Mouse (Mus musculus) R1 (cell line): Measurements from ENCODE around the gene Olfml2a.
A peak's percentile ranks its signal among the peaks of the same experiment; 100 is the strongest.

Experiments
- DNase-seq: peaks from one replicate; pipeline ENCODE4 v3.0.0-alpha.2; 2018; ENCODE audit warnings: low read depth, low spot score

The Olfml2a gene

DNA sequence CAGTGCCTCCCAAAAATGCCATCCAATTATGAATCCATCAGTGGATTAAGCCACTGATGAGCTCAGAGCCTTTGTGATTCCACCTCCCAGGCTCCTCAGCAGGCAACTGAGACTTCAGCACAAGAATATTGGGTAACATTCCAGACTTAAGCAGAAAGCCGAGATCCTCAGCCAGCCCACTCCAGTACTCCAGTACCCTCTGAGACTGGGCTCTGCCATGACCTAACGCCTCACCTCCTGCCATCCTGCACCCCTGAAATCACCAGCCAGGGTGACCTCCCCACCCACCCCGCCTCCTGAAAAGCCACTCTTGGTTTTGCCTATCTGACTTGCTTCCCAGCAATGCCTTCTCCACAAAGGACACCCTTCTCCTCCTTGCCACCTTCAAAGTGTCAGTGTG, 5.6 kb downstream of the Olfml2a start:
- no peak for DNase-seq

DNA sequence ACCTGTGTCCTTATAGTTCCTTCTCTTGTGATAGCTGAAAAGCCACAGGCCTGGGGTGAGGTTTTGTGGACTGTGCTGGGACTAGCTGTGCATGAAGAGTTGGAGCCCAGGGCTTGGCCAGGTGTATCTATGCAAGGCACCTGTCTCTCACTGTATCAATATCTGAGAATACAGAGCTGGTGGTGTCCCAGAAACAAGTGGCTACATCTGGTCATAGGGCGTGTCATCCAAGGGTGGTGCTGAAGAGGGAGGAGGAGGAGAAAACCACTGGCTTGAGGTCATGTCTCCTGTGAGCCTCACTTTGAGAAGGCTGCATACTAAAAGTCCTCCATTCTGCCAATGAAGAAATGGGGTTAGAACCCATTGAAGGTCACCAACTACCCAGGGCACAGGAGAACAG, 6.2 kb downstream of the Olfml2a start:
- DNase-seq = no peak

DNA sequence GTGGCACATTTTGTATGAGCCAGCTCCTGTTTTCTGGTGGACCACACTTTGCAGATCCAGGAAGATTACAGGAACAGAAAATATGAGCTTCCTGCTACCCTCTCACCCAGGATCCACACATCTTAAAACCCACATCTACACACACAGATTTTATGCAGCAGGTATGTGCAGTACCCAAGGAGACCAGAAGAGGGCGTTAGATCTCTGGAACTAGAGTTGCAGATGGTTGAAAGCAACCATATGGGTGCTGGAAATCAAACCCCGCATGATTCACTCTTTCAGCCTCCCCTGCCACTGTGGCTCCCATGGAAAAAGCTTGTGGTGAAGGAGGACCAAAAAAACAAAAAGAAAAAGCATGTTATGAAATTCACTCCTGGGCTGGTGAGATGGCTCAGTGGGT, 7.3 kb downstream of the Olfml2a start:
- peak; percentile 69 for DNase-seq

DNA sequence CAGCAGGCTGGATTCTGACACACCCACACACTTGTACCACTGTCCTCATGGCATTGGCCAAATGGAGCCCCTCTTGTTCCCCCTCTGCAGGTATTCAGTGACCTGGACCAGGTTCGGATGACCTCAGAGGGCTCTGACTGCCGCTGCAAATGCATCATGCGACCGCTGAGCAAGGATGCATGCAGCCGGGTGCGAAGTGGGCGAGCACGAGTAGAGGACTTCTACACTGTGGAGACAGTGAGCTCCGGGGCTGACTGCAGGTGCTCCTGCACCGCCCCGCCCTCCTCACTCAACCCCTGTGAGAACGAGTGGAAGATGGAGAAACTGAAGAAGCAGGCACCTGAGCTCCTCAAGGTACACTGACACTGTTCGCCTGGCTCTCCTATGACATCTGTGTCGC, 9.6 kb downstream of the Olfml2a start:
- no peak for DNase-seq

DNA sequence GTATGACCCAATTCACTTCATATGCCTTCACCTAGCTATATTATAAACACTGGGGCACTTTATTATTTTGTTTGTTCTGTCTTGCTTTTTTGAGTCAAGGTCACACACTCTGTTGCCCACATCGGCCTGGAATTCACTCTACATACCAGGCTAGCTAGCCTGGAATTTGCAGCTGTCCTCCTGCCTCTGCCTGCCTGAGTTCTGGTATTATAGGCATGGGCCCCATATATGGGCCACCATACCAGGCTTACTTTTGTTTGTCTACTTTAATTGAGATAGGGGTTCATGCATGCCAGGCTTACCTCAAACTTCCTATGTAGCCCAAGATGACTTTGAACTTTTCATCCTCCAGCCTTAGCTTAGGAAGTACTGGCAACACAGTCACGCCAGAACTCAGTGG, 10.1 kb downstream of the Olfml2a start:
- no peak for DNase-seq

DNA sequence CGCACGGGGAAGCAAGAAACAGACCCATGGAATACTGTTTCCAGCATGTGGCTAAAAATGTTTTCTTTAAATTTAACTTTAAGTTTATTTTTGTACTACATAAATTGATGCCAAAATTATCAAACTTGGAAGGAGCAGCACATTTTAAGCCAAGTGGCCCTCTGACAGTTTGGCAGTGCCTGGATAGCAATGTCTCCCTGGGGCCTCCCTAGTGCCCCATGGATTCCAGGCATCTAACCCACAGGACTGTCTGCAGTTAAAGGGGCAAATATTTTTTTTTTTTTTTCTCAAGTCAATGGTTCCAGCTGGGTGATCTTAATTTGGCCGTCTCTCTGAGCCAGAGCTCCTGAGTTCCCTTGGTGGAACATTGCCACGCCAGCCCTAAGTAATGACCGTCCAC, 11.4 kb downstream of the Olfml2a start:
- no peak for DNase-seq

DNA sequence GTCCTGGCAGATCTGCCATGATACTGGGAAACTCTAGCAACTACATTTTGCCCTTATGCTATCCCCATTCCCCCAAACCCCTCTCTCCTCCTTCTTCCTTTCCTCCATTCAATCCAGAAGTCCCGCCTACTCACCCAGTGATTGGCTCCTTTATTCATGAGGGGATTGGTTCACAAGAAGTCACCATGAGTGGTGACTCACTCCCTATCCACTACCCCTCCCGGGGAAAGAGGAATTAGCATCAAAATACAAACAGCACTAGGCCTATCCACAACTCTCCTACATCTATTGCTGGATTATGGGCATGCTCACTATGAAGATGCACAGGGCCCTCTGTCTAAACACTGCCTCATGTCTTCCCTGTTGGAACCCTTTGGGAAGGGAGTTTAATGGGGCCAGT, 12.2 kb downstream of the Olfml2a start:
- DNase-seq = peak; percentile 88

DNA sequence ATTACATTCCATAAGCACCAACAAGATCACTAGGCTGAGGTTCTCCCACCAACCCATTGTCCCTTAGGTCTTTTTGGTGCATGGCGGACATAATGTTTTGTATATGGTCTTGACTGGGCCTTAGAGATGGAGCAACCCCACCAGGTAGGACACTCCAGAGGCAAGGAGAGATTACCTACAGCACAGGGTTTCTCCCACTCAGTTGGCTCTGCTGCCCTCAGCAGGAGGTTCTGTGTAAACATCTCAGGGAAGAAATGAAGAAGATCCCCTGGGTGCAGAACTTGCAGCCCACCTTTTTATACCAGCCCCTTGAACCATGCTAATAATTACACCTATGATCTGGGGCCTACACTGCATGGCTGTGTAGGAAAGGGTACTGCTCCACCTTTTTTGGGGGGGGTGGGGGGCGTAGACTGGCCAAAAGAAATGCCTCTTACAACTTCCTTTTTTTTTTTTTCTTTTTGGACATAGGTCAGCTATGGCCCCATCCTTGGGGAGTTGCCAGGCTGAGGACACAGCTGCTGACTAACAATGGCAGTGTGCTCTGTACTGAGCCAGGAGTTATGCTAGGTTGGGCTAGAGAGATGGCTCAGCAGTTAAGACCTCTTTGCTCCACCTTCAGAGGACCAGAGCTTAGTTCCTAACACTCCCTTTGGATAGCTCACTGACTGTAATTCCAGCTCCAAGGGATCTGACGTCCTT, 12.8 kb downstream of the Olfml2a start:
- DNase-seq = no peak

DNA sequence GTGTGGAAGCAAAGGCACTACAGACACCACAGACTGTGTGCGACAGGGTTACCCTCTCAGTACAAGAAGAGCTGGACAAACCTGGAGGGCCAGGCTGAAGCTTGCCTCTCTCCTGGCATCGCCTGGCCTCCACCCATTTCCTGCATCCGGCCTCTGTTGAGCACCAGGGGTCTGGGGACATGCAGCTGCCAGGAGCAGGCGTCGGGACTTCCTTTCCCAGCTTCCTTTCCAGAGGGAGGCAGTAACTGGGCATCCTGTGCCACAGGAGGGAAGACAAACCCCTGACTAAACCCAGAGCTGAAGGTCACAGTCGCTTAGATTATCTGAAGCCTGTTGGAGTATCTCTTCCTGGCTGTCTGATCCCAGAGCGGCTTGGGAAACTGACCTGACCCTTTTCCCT, 15.8 kb downstream of the Olfml2a start:
- no peak for DNase-seq

DNA sequence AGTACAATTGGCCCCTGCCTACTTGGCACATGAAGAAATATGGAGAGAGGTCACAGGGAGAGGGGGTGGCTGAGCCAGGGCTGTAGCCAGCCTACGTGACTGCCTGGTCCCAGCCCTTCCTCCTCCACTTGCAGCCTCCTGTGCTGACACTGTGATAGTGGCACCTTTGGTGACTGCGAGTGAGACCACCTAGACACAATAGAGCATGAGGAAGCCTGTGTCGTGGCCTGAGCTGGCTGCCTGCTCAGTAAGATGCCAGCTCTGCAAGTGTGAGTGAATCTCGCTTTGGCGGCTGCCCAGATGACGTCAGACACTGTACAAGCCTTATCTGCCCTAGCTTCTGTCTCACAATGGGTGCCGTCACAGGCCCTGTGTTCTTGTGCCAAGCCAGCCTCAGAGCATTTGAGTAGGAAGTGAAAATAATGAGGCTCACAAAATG, 18.5 kb downstream of the Olfml2a start:
- DNase-seq = no peak

DNA sequence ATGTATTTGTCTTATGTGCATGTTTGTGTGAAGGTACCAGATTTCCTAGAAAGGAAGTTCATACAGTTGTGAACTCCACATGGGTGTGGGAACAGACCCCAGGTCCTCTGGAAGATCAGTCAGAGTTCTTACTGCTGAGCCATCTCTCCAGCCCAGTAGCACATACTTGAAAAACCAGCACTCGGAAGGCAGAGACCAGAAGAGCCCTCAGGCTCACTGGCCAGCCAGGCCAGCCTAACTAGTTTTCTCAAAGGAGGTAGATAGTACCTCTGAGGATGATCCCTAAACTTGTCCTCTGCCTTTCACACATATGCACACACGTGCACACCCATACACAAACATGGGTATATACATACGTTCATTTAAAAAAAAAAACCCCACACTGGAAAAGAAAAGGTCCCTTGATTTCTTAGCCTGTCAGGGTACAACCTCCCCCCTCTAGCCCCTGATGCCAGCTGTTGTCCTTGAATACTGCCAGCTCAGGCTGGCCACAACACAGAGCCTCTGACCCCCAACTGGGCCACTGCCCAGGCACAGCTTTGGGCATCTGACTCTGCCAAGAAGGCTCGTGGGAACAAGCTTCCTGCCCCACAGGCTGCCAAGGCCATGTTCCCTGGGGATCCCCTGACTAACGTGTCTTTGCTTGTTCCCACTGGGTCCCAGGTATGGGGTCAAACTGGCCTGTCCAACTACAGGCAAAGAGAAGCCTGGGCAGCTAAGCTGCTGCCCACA, 21.5 kb downstream of the Olfml2a start:
- no peak for DNase-seq

DNA sequence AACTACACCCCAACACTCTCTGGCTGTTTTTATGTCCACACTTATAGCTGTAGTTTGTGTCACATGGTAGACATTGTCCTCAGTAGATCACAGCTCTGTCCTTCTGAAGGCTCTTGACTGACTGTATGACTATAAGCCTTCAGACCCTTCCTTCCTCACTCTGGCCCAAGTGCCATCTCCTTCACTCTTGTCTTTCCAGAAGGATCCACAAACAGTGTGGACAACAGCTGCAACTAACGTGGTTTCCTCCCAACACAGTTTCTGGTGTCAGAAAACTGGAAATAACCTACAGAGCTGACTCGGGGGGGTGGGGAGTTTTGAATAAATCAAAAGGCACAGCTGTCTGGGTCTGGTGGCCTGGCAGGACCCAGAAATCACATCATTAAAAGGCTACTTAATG, 24.3 kb downstream of the Olfml2a start:
- DNase-seq = no peak

DNA sequence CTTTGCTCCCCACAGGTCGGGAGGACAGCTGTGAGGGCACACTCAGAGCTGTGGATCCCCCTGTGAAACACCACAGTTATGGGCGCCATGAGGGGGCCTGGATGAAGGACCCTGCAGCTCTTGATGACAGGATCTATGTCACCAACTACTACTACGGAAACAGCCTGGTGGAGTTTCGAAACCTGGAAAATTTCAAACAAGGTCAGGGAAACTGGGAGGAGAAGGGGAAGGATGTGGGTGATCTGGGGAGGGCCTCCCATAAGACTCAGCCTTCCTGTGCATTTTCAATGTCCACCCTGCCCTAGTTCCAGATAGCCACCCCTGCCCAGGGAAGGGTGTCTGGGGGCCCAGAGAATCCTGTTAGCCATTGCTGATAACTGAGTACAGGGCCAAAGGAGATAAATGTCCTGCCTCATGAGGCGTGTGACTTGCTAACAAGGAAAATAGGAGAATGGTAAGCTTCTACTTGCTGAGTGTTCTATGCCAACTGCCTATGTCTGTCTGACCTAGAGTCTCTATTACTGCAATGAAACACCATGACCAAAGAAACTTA, 26.0 kb downstream of the Olfml2a start:
- no peak for DNase-seq

DNA sequence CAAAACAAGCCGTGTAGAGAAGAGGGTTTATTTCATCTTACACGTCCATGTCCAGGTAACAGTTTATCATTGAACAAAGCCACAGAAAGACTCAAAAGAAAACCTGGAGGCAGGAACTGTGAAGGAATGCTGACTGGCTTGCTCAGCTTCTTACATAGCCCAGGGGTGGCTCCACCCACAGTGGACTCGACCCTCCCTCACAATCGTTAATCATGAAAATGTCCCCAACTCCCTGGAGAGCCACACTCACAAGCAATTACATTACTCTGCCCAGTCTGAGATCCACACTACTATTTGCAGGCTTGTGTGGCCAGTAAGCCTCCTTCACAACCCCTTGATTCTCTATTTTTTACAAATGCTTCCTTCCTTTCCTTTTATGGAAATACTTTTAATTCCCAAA, 32.4 kb downstream of the Olfml2a start:
- DNase-seq = peak; percentile 41

DNA sequence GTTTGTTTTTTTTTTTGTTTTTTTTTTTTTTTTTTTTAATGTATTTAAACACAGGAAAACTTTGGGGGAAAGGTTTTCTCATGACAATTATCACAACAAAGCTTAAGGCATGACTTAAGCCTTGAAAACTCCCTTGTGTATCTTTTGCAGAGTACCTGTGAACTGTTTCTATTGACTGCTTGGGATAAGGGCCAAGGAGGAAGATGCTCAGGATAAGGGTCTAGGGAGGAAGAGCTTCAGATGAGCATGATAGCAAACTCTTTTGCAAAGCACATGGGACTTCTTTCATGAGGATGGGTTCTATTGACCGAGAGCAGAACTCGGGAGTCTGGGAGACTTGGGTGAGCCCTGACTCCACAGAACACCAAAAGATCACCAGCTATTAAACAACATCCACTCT, 37.9 kb downstream of the Olfml2a start:
- no peak for DNase-seq

DNA sequence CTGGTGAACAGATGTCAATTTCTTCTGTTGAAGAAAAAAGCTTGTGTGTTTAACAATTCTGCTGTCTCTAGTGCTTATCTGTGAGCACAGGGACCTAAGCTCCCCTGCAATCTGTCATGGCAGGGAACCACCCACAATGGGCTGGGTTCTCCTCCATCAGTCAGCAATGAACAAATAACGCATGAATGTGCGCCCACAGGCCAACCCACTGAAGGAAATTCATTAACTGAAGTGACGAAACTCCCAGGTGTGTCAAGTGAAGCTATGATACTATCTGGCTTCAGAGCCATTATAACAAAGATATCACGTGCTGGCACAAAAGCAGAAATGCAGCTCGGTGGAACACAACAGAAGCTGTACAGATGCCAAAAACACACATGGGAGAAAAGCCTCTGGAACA, 38.3 kb downstream of the Olfml2a start:
- DNase-seq = no peak

DNA sequence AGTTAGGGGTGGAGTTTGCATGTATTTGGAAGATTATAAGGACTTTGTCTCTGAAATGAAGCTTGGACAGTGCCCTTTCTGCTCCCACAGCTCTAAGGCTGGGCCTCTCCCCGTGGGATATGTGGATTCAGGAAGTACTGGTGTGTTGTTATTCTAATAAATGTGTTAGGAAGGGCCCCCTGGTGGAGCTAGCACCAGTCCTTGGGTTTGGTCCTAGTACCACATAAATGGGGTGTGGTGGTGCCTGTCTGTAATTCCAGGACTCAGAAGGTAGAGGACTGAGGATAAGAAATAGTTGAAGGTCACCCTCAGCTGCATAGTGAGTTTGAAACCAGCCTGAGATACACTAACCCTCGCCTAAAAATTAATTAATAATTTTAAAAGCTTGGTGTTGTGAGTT, 41.4 kb downstream of the Olfml2a start:
- DNase-seq = peak; percentile 55

DNA sequence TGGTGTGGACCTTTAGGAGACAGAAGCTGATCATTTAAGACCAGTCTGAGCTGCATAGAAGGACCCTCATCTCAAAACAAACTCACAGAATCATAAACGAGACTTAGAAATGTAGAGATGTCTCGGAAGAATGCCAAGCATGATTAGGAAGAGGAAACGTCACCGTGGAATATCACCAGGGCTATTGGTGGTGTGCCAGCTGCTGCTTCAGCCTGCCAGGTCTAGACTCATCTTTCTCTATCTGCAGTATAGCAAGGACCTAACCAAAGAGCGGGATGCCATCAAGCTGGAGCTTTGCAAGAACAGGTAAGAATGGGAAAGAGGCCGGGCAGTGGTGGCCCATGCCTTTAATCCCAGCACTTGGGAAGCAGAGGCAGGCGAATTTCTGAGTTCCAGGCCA, 41.9 kb downstream of the Olfml2a start:
- DNase-seq = no peak

DNA sequence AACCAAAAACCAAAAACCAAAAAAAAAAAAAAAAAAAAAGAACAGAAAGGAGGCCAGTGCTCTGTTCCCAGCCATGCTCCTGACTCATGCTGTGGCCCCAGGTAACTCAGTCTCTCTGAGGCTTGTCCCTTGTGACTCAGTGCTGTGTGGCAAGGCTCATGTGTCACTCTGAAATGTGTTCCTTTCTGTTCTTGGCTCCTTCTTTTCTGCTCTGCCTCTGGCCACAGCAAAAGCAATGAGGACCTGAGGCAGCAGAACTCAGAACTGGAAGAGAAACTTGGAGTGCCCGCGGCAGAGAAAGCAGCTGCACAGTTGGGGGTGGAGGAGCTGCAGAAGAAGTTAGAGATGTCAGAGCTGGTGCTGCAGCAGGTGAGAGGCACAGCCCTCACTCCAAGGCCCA, 42.4 kb downstream of the Olfml2a start:
- no peak for DNase-seq

DNA sequence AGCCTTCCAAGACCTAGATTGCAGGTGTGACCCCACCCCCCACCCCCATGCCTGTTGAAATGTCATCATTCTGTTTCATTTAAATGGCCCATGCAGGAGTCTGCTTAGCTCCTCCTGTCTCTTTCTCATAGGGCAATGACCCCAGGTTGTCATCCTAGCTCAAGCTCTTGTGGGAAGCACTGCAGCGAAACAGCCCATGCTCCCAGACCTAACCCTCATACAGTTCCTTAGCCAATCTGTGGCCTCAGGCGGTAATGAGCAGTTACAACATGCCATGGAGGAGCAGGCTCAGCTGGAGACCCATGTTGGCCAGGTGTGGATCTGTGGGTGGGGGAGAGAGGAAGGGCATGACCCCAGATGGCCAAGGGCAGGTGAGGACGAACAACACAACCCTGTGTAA, 43.4 kb downstream of the Olfml2a start:
- DNase-seq = peak; percentile 32

DNA sequence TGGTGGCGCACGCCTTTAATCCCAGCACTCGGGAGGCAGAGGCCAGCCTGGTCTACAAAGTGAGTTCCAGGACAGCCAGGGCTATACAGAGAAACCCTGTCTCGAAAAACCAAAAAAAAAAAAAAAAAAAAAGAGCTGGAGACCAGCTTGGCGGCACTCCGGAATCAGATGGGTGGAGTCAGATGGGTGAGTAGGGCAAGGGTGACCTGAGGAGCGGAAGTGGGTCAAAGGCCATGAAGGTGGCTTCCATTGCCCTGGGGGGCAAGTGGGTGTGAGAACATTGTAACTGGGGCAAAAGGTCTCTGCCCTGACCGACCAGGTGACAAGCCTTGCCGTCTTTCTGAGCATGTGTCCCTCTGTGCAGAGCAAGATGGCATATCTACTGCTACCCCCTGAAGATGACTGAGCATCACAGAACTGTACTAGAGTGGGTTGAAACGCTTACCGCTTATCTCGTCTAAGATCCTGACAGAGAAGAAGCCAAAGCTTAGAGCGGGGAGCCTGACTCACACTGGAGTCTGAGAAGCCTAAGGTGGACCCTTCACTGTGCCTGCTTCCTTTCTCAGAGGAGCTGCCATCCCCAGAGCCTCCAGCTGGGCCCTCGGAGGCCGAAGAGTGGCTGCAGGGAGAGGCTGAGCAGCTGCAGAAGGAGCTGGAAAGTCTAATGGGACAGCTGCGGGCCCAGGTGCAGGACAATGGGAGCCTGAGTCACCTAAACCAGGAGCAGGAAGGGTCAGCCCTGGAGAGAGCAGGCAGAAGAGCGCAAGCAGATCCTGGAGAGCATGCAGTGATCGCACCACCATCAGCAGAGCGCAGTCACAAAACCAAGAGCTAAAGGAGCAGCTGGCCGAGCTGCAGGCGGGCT, 44.4 kb downstream of the Olfml2a start:
- DNase-seq = no peak

DNA sequence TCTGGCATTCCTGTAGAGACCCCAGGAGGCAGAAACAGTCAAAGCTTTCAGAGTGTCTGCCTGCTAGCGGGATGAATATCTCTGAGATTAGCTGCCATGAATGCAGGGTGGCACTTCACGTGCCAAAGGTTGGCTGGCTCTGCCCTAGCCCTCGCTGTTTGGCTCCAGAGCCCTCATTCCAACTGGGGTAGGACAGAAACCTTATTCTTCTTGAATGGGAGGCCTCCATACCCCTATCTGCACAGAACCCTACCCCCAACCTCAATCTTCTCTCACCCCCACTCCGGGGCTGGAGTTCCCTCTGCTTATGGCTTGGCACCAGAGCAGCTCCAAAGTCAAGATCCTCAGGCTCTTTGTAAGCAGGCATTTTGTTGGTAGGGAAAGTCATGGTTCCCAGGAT, 46.1 kb downstream of the Olfml2a start:
- no peak for DNase-seq
